Mouse (Mus musculus) heart, adult 9 months (tissue): Measurements from ENCODE around the gene Yipf4.

Experiments used
- DNase-seq, 2 experiments: peaks; one replicate each; pipeline ENCODE4 v3.0.0; 2022; ENCODE audit warnings: low spot score in 2 of 2

Gene Yipf4

DNA sequence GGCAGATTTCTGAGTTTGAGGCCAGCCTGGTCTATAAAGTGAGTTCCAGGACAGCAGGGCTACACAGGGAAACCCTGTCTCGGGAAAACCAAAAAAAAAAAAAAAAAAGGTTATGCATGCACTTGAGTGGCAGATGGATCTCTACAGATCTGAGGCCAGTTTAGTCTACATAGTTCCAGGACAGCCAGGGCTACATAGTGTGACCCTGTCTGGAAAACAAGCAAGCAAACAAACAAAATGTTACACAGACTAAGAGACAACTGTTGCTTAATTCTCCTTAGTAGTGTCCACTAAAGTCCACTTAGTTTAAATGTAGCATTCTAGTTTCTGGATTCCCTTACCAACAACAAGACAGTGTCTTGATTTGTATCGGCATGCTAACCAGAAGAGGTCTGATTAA, 36.8 kb downstream of the Yipf4 start:
- DNase-seq, result no peak

DNA sequence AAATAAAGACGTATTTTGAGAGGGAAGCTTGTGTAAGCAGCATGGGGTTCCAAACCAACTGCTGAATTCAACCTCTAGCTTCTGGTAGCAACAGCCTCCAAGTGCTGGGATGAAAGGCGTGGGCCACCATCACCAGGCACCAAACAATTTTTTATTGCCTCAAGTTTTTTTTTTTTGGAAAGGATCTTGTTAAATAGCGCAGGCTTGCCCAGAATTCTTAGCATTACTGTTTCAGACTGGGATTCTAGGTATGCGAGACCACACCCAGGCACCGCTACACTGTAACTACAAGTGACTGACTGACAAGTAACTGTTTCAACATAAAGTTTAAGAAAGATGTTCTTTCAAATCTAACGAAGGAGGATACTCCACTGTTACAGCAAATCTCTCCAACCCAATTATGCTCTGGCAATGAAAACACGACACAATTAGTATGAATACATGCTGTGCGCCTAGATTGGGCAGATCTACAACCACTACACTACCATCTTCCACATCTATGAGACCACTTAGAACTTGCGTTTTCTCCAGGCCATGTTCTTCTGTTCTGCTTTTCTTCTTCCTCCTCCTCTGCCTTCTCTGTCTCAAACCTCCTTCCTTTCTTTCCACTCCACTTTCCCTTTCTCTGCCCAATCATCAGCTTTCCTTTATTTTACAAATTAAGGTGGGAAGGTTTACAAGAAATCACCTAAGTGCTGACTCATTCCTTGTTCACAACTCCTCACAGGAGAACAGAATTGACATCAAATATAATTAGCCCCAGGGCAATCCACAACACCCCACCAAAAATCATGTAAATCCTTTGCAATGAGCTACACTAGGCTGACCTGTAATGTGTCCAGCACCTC, 37.7 kb downstream of the Yipf4 start:
- no peak for DNase-seq

DNA sequence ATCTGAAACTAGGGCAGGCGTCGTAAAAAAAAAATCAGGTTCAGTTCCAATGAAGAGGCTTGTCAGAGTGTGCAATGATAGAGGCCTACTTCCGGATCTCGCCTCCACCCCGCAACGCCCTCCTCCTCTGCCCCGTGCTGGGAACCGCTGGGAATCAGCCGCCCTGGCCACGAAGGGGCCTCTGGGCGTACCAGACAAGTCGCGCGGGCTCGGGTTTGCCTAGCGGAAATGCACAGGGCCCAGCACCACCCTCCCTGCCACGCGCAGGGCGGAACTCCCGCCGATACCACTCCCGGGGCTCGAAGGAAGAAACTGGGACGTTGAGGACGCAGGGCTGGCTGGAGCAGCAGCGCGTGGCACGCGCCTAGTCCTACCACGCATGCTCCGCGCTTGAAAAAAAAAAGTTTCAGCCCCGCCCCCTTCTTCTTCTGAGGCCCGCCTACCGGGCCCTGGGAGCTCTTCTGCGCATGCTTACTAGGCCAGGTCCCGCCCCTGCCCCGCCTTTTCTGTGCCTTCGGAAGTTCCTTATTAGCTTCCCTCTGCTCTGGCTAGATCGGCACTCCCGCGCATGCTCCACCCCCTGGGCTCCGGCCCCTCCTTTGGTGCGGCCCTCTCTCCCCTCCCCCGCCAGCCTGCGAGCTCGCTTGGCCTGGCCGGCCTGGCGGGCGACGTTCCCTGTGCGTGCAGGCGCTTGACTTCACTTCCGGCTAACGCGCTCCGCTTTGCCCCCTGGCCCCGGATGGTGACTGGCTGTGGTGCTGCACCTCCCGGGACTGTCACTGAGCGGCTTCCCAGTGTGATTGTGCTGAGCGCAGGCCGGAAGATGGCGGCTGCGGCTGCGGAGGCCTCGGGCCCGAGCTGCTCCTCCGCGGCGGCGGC, 38.7 kb downstream of the Yipf4 start, which contains the start of gene Birc6:
Gene Birc6, plus strand, starts transcription at position 567 of the 879 bp plus-strand sequence.
- peak; percentile 100 for DNase-seq

DNA sequence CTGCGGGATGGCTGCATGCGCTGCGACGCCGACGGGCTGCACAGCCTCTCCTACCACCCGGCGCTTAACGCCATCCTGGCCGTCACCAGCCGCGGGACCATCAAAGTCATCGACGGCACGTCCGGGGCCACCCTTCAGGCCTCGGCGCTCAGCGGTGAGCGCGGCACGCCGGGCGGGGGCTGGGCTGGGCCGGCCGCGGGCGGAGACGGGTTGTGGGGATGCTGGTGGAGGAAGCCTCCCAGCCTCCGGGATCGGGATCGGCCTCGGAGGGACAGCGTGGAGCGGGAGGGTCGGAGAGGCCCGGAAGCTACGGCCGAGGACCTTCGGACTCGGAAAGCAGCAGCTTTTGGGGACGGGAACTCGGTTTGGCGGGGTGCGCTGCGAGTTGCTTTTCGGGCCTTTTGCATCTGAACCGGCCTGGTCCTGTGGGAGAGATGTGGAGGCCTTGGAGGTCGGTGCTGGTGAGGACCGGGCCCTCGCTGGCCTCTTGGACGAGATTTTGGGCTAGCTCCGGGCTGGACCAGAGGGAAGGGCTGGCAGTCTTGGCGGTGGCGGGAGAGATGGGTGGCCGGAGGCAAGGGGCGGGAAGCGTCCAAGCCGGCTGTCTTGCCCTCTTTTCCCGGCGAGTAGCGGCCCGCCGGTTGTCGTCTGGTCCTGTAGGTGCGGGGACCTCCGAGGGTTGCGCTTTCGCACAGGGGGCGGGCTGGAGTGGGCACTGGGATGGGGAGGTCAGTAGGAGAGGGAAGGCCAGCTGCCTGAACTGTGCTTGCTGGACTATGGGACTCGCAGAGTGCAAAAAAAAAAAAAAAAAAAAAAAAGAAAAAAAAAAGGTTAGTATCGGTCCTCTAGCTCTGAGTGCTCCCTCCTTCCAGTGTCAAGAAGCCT, 39.6 kb downstream of the Yipf4 start:
- no peak for DNase-seq

DNA sequence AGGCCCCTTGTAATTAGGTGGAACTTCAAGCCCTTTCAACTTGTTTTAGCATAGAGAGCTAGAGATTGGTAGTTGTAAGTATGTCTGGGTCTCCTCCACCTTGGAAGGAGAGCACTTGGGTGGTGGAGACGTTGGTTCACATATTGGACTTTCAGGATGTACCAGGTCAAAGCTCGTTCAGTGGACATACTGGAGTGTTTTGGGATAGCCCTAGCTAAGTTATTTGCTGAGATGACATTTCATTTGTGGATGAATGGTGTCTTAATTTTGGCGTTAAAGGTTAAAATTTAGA, 40.2 kb downstream of the Yipf4 start:
- DNase-seq, result no peak

DNA sequence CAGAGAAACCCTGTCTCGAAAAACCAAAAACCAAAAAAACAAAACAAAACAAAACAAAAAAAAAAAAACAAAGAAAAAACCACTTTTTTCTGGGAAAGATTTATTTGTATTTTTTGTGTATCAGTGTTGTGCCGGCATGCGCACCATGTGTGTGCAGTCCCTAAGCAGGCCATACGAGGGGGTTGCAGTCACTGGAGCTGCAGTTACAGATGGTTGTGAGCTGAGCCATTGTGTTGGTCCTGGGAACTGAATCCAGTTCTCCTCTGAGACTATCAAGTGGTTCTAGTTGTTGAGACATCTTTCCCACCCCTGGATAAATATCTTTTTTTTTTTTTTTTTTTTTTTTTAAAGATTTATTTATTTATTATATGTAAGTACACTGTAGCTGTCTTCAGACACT, 45.7 kb downstream of the Yipf4 start:
- no peak for DNase-seq

DNA sequence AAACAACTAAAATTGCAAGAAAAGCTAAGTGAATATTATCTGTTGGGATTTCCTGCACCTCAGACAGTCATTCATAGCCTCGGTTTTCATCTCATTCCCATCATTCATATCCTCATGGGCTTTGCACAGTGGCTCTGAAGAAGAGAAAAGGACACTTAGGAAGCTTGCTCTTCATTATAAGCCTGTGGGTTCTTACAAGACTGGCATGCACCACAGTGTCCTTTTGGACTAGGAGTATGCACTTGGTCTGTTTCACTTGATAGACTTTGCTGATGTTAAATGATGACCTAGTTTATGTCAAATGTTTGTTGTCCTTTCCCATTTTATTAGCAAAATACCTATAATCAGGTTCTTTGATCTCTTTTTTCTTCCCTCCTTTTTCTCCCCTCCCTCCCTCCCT, 48.2 kb downstream of the Yipf4 start:
- no peak for DNase-seq

DNA sequence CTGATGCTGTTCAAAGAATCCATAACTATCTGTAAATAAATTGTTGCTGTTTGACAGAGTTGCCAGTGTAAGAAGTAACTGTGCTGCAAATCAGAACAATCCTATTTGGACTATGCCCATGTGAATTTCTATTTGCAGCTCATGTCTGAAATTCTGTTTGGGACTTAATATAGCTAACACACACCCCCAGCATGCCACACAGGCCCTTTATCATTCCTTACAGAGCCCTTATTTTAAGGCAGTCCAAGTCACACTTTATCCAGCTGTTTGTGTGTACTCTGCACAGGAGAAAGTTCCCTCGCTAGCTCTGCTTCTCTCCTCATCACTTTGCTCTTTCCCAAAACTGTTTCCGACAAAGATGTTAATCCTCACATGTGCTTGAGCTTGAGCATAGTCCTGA, 54.3 kb downstream of the Yipf4 start:
- DNase-seq, result no peak
